Mouse (Mus musculus) right cerebral cortex, postnatal 14 days (tissue): ENCODE measurements around the gene Gm10959.

Experiments
- DNase-seq: peaks from one replicate; pipeline ENCODE4 v3.0.0; 2022

Gene Gm10959

DNA sequence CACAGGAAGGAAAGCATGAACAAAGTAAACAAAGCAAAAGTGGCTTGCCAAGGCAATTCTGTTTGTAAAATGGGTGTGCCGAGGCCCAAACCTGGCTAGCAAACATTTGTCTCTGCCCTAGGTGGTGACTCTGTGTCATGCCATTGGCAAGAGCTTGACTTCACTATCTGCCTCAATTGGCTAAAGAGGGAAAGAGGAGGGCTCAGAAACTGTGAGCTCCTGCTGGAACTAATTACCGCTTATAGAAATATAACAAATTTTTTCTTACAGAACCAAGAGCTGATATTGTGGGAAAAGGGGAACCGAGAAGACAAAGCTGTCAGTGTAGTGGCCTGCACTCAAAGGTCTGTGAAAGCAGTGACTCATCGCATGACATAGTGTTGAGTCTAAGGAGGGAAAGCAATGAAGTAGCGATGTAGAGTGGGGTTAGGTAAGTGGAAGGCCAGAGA, 30.8 kb downstream of the Gm10959 start:
- DNase-seq, result no peak

DNA sequence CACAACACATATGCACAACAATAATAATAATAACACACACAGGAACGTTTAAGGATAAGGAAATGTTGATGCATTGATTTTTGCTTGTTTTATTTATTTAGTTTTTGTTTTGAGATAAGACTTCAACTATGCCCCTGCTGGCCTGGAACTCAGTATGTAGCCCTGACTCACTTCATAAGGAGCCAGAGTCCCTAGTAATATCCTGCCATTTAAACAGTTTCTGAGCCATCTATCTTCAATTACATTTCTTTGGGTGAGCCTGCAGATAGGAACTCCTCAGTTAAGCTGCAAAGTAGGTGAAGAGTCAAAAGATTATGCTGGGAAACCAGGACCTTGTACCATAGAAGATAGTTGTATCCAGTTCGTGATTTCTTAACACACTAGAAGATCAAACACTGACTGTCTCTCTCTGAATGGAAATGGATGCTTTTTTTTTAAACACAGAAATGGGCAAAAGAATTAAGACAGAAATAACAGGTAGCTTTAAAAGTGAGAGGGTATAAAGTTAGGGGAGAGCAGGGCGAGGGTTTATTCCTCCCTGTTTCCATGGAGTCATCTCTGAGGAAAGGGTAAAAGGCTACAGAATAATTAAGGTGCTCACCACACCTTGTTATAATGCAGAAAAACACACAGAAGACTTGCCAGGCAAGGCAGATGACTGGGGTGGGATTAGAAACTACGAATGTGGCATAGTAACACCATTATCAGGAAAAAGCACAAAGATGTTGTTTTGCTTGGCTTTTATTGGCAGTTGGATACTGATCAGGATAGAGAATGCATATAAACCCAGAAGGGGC, 31.5 kb downstream of the Gm10959 start:
- no peak for DNase-seq

DNA sequence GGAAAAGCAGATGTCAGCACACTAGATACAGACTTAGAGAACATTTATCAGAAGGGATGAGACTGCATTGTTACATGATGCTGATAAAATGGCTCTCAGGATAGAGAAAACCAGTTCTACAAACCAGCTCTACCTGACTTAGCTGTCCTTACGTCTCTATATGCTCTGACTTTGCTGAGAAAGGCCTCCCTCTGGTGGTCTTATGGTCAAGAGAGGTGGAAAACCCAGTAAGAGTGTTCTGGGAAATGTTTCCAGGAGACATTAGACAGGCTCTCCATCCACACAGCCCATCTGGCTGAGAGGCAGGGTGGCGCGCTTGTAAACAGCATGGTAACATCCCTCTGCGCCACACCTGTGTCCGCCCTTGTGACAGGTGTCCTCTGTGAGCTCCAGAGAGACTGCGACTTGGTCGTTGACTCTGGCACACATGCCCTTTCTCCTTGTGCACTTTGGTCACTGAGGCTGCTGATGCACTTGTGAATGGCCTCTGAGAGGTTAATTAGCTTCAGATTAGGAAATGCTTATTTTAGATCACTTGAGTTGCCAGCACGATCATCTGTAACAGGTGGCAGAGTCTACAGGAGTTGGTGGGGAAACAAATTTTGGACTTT, 40.4 kb downstream of the Gm10959 start:
- no peak for DNase-seq

DNA sequence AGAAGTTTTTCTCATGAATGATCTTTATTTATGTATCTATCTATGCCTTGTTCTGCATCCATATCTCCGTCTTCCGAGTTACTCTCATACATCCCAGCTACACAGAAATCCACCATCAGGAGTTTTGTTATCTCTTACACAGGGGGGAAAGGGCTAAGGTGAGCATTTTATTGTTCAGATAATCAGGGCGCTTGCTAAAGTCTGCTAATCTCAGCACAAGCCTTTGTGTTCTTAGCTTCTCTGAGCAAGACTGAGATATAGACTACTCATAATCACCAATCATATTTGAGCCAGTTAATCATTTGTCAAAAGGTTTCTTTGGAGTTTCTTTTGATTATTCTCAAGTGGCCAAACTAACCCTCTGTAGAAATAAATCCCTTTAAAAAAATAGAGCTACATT, 41.6 kb downstream of the Gm10959 start:
- DNase-seq, result no peak

DNA sequence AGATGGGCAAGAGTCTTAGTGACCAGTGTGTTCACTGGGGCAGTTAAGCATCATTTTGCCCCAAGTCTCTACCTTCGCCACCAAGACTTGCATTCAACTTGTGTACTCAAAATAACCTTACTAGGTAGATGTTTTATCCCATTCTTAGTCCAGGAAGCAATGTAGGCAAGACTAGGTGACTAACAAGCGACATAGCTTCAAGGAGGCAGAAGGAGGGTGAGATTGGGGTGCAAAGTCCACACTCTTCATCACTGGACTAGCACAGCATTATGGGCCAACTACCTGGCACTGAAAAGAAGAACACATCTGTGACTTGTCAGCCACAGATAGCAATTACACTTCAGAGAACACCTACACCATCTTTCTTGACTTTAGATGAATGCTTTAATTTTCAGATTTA, 42.3 kb downstream of the Gm10959 start:
- DNase-seq, result no peak

DNA sequence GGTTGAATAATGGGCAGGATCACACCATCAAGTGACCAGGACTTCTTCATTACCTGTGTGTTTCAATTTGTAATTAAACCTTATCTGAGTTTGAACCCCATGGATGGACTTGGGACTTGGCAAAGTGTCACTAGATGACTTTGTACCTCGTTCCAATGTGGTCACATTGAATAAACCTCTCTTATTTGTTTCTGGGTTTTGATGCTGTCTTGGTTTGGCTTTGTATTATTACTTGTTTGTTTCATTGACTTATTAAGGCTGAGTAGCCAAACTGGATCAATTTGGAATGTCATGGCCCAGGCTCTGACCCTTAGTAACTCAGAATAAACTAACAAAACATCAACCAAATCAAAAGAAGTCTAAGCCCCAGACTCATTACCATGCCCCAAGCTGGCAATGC, 47.6 kb downstream of the Gm10959 start:
- DNase-seq, result no peak

DNA sequence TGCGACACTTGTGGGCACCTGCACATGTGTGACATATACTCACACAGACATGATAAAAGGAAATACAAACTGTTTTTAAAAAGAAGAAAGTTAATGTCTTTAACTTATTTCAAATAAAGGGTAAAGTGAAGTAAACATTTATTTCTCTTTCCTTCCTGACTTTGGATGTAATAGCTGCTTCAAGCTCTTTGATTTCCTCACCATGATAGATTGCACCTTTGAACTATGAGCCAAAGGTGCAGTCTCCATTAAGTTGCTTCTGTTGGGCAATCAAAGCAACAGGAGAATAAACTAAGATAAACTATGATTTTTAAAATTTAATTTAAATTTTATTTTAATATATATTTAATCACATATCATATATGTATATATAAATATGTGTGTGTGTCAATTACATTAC, 50.9 kb downstream of the Gm10959 start:
- DNase-seq, result no peak

DNA sequence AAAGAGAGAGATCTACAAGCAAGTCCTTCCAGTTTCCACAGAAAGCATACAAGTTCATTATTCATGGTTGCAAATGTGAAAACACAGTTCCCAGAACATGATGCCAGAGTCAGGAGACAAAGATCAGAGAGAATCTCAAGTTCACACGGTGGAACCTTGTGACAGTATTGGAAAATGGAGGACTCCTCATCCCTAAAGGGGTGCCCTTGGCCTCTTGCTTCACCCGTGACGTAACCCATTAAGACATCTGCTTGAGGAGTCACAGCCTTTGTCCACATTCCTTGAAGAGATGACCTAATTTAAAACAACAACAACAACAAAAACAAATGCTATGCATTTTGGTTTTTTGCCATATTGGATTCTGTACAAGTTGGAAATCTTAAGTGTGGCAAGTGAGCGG, 54.1 kb downstream of the Gm10959 start:
- no peak for DNase-seq
